Mouse (Mus musculus): ENCODE data around the gene Sart3. TPM values are rescaled to one million over a fixed set of nuclear protein-coding genes. Genes with fewer than 3 reads are reported as not detected.
"Not testable (repeated sequence)": the region's sequence is repeated elsewhere in the genome, so short reads cannot be mapped to it uniquely, and the experiment has no call there.

Sart3 gene
- polyA plus RNA-seq, 1 experiment, result 10.7 TPM

DNA sequence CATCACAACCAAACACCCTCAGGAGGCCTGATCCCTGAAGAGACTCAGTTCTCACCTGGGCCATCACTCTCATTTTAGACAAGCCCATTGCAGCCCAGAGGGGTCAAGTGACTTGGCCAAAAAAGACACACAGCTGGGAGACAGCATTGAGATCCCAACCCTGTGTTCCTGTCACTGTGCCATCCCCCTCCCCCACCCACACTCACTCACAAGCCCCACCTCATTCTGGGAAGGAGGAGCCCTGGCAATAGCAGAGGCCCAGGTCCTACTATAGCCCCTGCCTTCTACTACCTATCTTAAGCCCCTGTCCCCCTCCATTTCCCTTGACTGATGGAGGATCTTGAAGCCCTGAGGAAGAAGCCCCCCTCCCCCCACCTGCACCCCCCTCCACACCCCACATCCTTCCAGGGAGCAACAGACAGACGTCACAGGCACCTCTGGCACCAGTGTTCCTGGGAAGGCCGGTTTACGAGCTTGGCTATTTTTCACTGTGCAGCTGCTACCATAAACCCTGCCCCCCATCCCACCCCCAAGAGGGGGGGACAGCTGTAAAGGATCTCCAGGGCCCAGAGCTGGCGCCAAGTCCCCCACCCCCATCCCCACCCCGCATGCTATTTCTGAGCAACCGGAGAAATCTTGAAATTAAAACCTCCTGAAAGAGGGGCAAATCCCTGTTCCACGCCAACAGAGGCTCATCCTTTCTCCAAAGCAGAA lies 16.9 kb upstream of the Sart3 start:
- no peak overlapping the region for H3K4me3 ChIP-seq (ENCODE audit: low read depth, low read length)
- H3K27ac ChIP-seq (ENCODE audit: insufficient read depth, low read depth, low read length), result no peak overlapping the region
- H3K27me3 ChIP-seq (ENCODE audit: control insufficient read depth, insufficient read depth, low read length), result no peaks in the 10 kb centered on the region
- 41% methylated on average over 7 of the region's 7 CpGs for WGBS
- H3K36me3 ChIP-seq (ENCODE audit: control insufficient read depth, insufficient read depth, low read length), result no peaks in the 10 kb centered on the region
- H3K4me1 ChIP-seq (ENCODE audit: control insufficient read depth, insufficient read depth, insufficient read length, low read length), result peaks cover 9% of the 10 kb centered on the region
- TF ChIP-seq POLR2A (IDR thresholded peaks at IDR 0.05; ENCODE audit: low read depth, low read length) (no peak), CTCF (IDR thresholded peaks at IDR 0.05; ENCODE audit: extremely low read depth, insufficient read length, insufficient replicate concordance, low read depth, low read length) (no peak)

GRCm38 (mm10) chr5:113788645-113789044 lies 16.3 kb upstream of the Sart3 start:
- Histone ChIP-seq H3K4me3 (ENCODE audit: low read depth, low read length) (no peak overlapping the region), H3K27me3 (ENCODE audit: control insufficient read depth, insufficient read depth, low read length) (0 out of 2 replicates have a peak, but pooled peaks cover 3% of the 10 kb centered on the region), H3K4me1 (ENCODE audit: control insufficient read depth, insufficient read depth, insufficient read length, low read length) (peaks cover 9% of the 10 kb centered on the region), H3K27ac (ENCODE audit: insufficient read depth, low read depth, low read length) (no peak overlapping the region), H3K36me3 (ENCODE audit: control insufficient read depth, insufficient read depth, low read length) (no peaks in the 10 kb centered on the region)
- TF ChIP-seq POLR2A (IDR thresholded peaks at IDR 0.05; ENCODE audit: low read depth, low read length) (no peak), CTCF (IDR thresholded peaks at IDR 0.05; ENCODE audit: extremely low read depth, insufficient read length, insufficient replicate concordance, low read depth, low read length) (no peak)
- 61% methylated on average over 6 of the region's 6 CpGs for WGBS

DNA sequence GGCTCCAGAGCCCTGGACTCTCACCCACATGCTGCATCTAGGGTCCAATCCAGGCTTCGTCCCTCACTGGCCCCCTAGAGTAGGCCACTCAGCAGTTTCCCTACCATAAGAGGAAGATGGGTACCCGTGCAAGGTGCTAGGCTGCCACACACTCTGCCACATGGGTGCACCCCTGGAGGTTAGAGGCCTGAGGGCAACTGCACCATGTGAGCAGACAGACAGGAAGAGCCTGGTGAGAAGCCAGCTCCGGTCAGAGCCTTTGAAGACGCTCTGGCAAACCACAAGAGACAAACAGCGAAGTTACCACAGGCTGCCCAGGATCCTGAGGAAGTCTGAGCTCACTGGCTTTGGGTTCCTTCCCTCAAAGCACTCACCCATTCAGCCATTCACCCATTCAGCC lies 14.7 kb upstream of the Sart3 start:
- H3K4me1 ChIP-seq (ENCODE audit: control insufficient read depth, insufficient read depth, insufficient read length, low read length), result peaks cover 9% of the 10 kb centered on the region
- H3K36me3 ChIP-seq (ENCODE audit: control insufficient read depth, insufficient read depth, low read length), result no peaks in the 10 kb centered on the region
- H3K4me3 ChIP-seq (ENCODE audit: low read depth, low read length), result no peak overlapping the region
- WGBS, result 67% methylated on average over 5 of the region's 5 CpGs
- TF ChIP-seq CTCF (IDR thresholded peaks at IDR 0.05; ENCODE audit: extremely low read depth, insufficient read length, insufficient replicate concordance, low read depth, low read length) (no peak), POLR2A (IDR thresholded peaks at IDR 0.05; ENCODE audit: low read depth, low read length) (no peak)
- 0 out of 2 replicates have a peak, but pooled peaks cover 6% of the 10 kb centered on the region for H3K27me3 ChIP-seq (ENCODE audit: control insufficient read depth, insufficient read depth, low read length)
- no peak overlapping the region for H3K27ac ChIP-seq (ENCODE audit: insufficient read depth, low read depth, low read length)

- not testable (repeated sequence) for H3K27me3 ChIP-seq (ENCODE audit: control insufficient read depth, insufficient read depth, low read length); H3K36me3 ChIP-seq (ENCODE audit: control insufficient read depth, insufficient read depth, low read length); H3K4me3 ChIP-seq (ENCODE audit: low read depth, low read length); H3K4me1 ChIP-seq (ENCODE audit: control insufficient read depth, insufficient read depth, insufficient read length, low read length)
- H3K27ac ChIP-seq (ENCODE audit: insufficient read depth, low read depth, low read length), result peak overlapping the region; percentile 49
- 32% methylated on average over 3 of the region's 3 CpGs for WGBS
These were observed 11.8 kb upstream of the Sart3 start for GRCm38 (mm10) chr5:113784104-113784503.

DNA sequence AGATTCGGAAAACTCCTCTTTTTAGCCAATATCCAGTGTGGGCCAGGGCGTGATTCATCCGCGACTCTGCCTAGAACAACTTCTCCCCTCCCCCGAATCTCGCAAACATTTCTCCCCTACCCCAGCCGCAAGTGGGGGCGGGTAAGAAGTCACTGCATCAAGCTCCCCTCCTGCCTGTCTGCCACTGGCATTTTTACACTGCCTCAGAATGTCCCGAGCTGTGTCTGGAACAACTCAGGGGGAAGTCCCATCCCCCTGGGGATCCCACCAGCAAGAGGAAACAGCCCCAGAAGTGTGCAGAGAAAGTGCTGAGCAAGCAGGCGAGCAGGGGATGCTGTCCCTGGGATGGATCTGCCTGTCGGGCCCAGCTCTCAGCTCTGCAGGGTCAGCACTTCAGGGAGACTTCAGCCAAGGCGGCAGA lies 11.3 kb upstream of the Sart3 start:
- Histone ChIP-seq H3K36me3 (ENCODE audit: control insufficient read depth, insufficient read depth, low read length) (no peaks in the 10 kb centered on the region), H3K27me3 (ENCODE audit: control insufficient read depth, insufficient read depth, low read length) (0 out of 2 replicates have a peak, but pooled peaks cover 6% of the 10 kb centered on the region), H3K27ac (ENCODE audit: insufficient read depth, low read depth, low read length) (peak overlapping the region; percentile 49), H3K4me3 (ENCODE audit: low read depth, low read length) (no peak overlapping the region), H3K4me1 (ENCODE audit: control insufficient read depth, insufficient read depth, insufficient read length, low read length) (no peaks in the 10 kb centered on the region)
- WGBS, result 13% methylated on average over 12 of the region's 12 CpGs
- TF ChIP-seq CTCF (IDR thresholded peaks at IDR 0.05; ENCODE audit: extremely low read depth, insufficient read length, insufficient replicate concordance, low read depth, low read length), result no peak
- no peak for TF ChIP-seq POLR2A (IDR thresholded peaks at IDR 0.05; ENCODE audit: low read depth, low read length)

GRCm38 (mm10) chr5:113782624-113783023 lies 10.3 kb upstream of the Sart3 start:
- 78% methylated on average over 7 of the region's 7 CpGs for WGBS
- Histone ChIP-seq H3K27me3 (ENCODE audit: control insufficient read depth, insufficient read depth, low read length) (0 out of 2 replicates have a peak, but pooled peaks cover 6% of the 10 kb centered on the region), H3K36me3 (ENCODE audit: control insufficient read depth, insufficient read depth, low read length) (0 out of 2 replicates have a peak, but pooled peaks cover 6% of the 10 kb centered on the region), H3K4me1 (ENCODE audit: control insufficient read depth, insufficient read depth, insufficient read length, low read length) (no peaks in the 10 kb centered on the region), H3K27ac (ENCODE audit: insufficient read depth, low read depth, low read length) (no peak overlapping the region), H3K4me3 (ENCODE audit: low read depth, low read length) (no peak overlapping the region)
- TF ChIP-seq POLR2A (IDR thresholded peaks at IDR 0.05; ENCODE audit: low read depth, low read length) (no peak), CTCF (IDR thresholded peaks at IDR 0.05; ENCODE audit: extremely low read depth, insufficient read length, insufficient replicate concordance, low read depth, low read length) (no peak)

DNA sequence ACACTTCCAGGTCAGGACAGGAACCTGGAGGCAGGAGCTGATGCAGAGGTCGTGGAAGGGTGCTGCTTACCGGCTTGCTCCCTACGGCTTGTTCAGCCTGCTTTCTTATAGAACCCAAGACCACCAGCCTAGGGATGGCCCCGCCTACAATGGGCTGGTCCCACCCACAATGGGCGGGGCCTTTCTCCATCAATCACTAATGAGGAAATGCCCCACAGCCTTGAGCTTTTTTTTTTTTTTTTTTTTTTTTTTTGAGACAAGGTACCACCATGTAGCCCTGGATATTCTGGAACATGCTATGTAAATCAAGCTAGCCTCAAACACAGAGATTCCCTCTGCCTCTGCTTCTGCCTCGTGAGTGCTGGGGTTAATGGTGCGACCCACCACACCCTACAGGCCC lies 9.6 kb upstream of the Sart3 start:
- Histone ChIP-seq H3K4me3 (ENCODE audit: low read depth, low read length) (no peak overlapping the region), H3K27ac (ENCODE audit: insufficient read depth, low read depth, low read length) (no peak overlapping the region), H3K4me1 (ENCODE audit: control insufficient read depth, insufficient read depth, insufficient read length, low read length) (0 out of 2 replicates have a peak, but pooled peaks cover 3% of the 10 kb centered on the region), H3K27me3 (ENCODE audit: control insufficient read depth, insufficient read depth, low read length) (0 out of 2 replicates have a peak, but pooled peaks cover 6% of the 10 kb centered on the region), H3K36me3 (ENCODE audit: control insufficient read depth, insufficient read depth, low read length) (peaks cover 10% of the 10 kb centered on the region)
- 71% methylated on average over 7 of the region's 7 CpGs for WGBS
- no peak for TF ChIP-seq POLR2A (IDR thresholded peaks at IDR 0.05; ENCODE audit: low read depth, low read length)
- no peak for TF ChIP-seq CTCF (IDR thresholded peaks at IDR 0.05; ENCODE audit: extremely low read depth, insufficient read length, insufficient replicate concordance, low read depth, low read length)

Data from small intestine, adult 2 months (tissue).